Mouse (Mus musculus) C2C12 (cell line): ENCODE measurements around the gene Rab11a. TPM values are rescaled to one million over a fixed set of nuclear protein-coding genes. Genes with fewer than 3 reads are reported as not detected.
"Not testable (repeated sequence)": the region's sequence is repeated elsewhere in the genome, so short reads cannot be mapped to it uniquely, and the experiment has no call there.

Experiments
- H3K27me3 ChIP-seq: one replicate; pipeline ENCODE4 v1.6.1; 2011; ENCODE audit not compliant: control insufficient read depth, insufficient read depth, insufficient read length
- H3K36me3 ChIP-seq: one replicate; pipeline ENCODE4 v1.6.1; 2011; ENCODE audit not compliant: control insufficient read depth, insufficient read depth
- H3K4me3 ChIP-seq: one replicate; pipeline ENCODE4 v1.5.1; 2011; ENCODE audit warnings: mild to moderate bottlenecking, control low read depth; ENCODE audit not compliant: poor library complexity, insufficient read depth, severe bottlenecking
- H3K79me2 ChIP-seq: one replicate; pipeline ENCODE4 v1.6.1; 2011; ENCODE audit not compliant: control insufficient read depth, insufficient read depth
- H3K79me3 ChIP-seq: one replicate; pipeline ENCODE4 v1.6.1; 2011; ENCODE audit warnings: low read depth, control low read depth
- H3ac ChIP-seq: one replicate; pipeline ENCODE3; 2011; ENCODE audit warnings: low read depth; ENCODE audit not compliant: control insufficient read depth, insufficient read length
- CEBPB ChIP-seq: IDR thresholded peaks from one replicate; pipeline ENCODE4 v1.6.1; 2011; ENCODE audit warnings: low read depth, mild to moderate bottlenecking, control low read depth, moderate library complexity
- CTCF ChIP-seq: IDR thresholded peaks from one replicate; pipeline ENCODE4 v1.5.1; 2011; ENCODE audit not compliant: control insufficient read depth, insufficient read depth, insufficient read length
- FOSL1 ChIP-seq: IDR thresholded peaks from one replicate; pipeline ENCODE4 v1.8.0; 2011; ENCODE audit warnings: mild to moderate bottlenecking, low read length; ENCODE audit not compliant: poor library complexity, insufficient read depth, severe bottlenecking
- MAX ChIP-seq: IDR thresholded peaks from one replicate; pipeline ENCODE4 v1.6.1; 2011; ENCODE audit warnings: mild to moderate bottlenecking, control low read depth
- MYOD1 ChIP-seq: IDR thresholded peaks from one replicate; pipeline ENCODE4 v1.6.1; 2011; ENCODE audit warnings: low read depth; ENCODE audit not compliant: control insufficient read depth, insufficient read length
- MYOG ChIP-seq: IDR thresholded peaks from one replicate; pipeline ENCODE4 v1.6.1; 2011; ENCODE audit not compliant: control insufficient read depth, insufficient read length; ENCODE audit errors: extremely low read depth
- USF1 ChIP-seq: IDR thresholded peaks from one replicate; pipeline ENCODE4 v1.6.1; 2011; ENCODE audit warnings: low read depth, mild to moderate bottlenecking, control low read depth, moderate library complexity
- polyA plus RNA-seq: library from polyadenylated mRNA; unstranded; fragments of >200 nt; fragmentation: generic; extraction: Trizol; gene quantifications from one replicate; pipeline ENCODE4 v1.2.1, GENCODE M21; 2012; ENCODE audit warnings: missing spikeins

Rab11a gene
- polyA plus RNA-seq, 1 experiment: 92.7 TPM

DNA sequence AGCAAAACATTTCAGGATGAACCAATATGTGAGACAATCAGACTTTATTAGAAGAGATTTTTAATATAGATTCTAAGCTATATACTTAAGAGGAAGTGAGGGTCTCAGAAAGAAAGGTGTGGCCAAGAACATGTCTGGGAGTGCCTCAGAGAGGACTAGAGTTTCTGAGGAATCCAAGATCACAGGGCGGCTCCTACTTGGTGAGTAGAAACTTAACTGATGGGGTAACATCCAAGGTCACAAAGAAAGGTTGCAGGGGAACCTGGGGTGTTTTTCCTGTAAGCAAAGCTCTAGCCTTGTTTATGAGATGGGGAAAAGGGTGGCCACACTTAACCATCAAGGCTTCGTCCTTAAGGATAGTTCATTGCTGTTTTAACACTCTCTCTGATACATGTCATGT lies 1.4 kb upstream of the Rab11a start:
- Histone ChIP-seq H3K79me3 (peaks cover 14% of the 10 kb centered on the region), H3ac (no peak overlapping the region), H3K79me2 (peaks cover 34% of the 10 kb centered on the region), H3K36me3 (no peaks in the 10 kb centered on the region), H3K27me3 (no peaks in the 10 kb centered on the region), H3K4me3 (no peak overlapping the region)
- no peak for TF ChIP-seq FOSL1
- no peak for TF ChIP-seq MYOD1

DNA sequence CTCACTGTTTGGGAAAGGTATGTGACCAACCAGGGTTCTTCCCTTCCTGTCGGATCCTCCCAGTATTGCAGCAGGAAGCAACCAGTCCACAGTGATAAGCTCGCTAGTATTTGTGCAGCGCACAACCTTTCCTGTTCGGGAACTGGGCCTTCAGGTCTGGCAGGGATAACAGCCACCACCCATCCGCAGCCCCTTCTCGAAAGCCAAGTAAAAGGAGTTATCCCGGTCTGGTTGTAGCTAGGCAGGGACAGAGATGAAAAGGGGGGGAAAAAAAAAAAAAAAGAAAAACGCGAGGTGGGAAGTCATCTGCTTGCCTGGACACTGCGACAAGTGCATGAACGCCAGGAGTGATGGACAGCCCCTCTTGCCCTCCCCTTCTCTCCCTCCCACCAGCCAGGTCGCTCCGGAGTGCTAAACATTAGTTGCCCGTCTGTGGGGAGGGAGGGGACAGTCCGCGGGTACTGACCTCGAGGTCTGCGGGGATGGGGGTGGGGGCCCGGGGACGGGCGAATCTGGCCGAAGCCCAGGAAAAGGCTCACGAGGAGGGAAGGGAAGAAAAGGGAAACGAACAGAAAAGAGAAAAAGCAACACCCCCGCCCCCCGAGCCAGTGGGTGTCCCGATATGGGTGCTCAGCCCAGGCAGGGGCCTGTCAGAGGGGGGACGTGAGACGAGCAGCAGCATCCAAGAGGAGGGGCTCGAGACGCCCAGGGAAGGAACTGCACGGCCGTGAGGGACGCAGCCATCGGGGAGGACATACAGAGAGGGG lies 736 bp downstream of the Rab11a start:
- Histone ChIP-seq H3K4me3 (peak overlapping the region; percentile 79), H3K36me3 (no peaks in the 10 kb centered on the region), H3K79me2 (peaks cover 56% of the 10 kb centered on the region), H3ac (peak overlapping the region; percentile 92), H3K79me3 (peaks cover 30% of the 10 kb centered on the region), H3K27me3 (no peaks in the 10 kb centered on the region)
- TF ChIP-seq CEBPB: no peak
- no peak for TF ChIP-seq CTCF

DNA sequence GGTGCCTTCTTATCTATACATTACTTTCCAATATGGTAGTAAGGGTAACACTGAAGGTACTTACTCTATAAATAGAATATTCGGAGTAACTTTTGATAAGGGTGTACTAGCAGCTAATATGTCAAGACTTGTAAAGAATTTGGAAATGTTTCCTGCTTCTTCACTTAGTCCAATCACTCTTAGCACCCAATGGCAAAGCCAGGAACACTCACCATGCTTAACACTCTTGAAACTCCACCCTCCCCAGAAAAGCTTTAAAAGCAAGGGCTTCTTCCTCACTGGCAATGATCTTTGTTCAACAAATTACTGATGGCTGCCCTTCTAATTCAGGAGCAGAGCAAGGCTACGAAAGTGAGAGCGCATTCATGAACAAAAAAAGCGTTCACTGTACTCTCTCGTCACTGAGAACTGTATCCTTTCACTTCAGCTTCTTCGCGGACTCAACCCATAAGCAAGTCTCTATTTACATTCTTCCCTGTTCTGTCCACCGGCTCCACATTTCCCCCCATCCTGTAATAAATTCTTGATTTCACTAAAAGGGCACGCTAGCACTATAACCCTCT lies 1.4 kb downstream of the Rab11a start:
- no peak for TF ChIP-seq USF1
- no peak for TF ChIP-seq MYOG
- TF ChIP-seq MYOD1: no peak
- TF ChIP-seq CEBPB: no peak
- no peak for TF ChIP-seq MAX
- TF ChIP-seq CTCF: no peak
- no peak for TF ChIP-seq FOSL1
- Histone ChIP-seq H3K79me3 (peaks cover 32% of the 10 kb centered on the region), H3K79me2 (peaks cover 63% of the 10 kb centered on the region), H3ac (peak overlapping the region; percentile 9), H3K27me3 (no peaks in the 10 kb centered on the region), H3K4me3 (peak overlapping the region; percentile 79), H3K36me3 (no peaks in the 10 kb centered on the region)

DNA sequence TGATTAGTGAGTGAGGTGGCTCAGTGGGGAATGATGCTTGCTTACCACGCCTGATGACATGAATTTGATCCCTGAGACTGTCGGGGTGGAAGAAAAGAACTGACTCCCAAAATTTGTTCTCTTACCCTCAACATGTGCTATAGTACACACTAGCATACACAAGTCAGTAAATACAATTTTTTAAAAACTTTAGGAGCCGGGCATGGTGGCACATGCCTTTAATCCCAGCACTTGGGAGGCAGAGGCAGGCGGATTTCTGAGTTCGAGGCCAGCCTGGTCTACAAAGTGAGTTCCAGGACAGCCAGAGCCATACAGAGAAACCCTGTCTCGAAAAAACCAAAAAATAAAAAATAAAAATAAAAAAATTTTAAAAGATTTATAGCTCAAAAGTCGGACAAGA lies 2.6 kb downstream of the Rab11a start:
- Histone ChIP-seq H3K79me3 (peaks cover 40% of the 10 kb centered on the region), H3K79me2 (peaks cover 74% of the 10 kb centered on the region)
- not testable (repeated sequence) for H3K4me3 ChIP-seq, H3K36me3 ChIP-seq, H3ac ChIP-seq, H3K27me3 ChIP-seq

DNA sequence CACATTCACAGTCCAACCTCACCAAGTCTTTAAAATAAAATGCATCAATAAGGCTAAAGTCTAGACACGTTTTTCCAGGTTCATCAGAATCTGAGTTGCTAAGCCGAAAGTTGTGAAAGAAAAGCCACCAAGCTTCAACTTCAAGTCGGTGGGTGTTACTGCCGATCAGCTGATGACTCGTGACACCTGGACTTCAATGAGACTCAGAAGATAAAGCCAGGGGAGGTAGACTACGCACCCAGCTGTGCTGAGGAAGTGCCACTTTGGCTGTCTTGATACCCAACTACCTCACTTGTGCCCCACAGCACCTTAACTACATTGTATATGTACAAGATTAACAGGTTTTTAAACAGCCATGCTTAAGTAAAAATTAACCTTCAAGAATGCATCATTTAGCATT lies 3.4 kb downstream of the Rab11a start:
- Histone ChIP-seq H3K27me3 (no peaks in the 10 kb centered on the region), H3K79me3 (peaks cover 46% of the 10 kb centered on the region), H3ac (no peak overlapping the region), H3K79me2 (peaks cover 83% of the 10 kb centered on the region), H3K36me3 (no peaks in the 10 kb centered on the region), H3K4me3 (no peak overlapping the region)
- TF ChIP-seq MAX: no peak
- no peak for TF ChIP-seq USF1
- TF ChIP-seq CEBPB: no peak
- no peak for TF ChIP-seq FOSL1
- TF ChIP-seq CTCF: no peak
- TF ChIP-seq MYOD1: no peak
- TF ChIP-seq MYOG: no peak

DNA sequence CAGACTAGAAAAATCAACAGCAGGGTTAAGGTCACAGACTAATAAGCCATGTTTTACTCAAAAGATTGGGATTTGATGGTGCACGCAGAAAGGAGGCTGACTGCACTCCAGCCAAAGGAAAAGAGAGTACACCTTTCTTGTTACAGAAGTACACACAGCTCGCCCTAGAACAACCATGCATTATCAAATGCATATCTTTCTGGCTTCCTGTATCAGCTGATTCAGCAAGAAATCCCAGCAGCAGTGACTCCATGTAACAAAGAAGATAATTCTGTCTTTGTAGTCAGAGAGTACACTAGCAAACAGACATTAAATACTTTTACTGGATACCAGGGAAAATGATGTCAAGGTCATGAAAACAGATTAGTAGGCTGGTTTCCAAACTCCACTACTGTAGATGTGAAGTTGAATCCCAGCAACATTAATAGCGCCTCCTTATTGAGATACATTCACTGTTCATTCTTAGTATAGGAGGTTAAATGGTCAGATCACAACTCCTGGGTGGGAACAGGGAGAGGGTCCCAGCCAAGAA lies 6.5 kb downstream of the Rab11a start:
- TF ChIP-seq CEBPB (no peak), MAX (no peak), USF1 (no peak), MYOG (no peak), MYOD1 (no peak), CTCF (no peak), FOSL1 (no peak)
- Histone ChIP-seq H3K79me3 (peaks cover 46% of the 10 kb centered on the region), H3K79me2 (peaks cover 85% of the 10 kb centered on the region), H3K36me3 (peaks cover 4% of the 10 kb centered on the region), H3K4me3 (no peak overlapping the region), H3K27me3 (no peaks in the 10 kb centered on the region), H3ac (no peak overlapping the region)
